Mouse (Mus musculus) neural tube, embryonic 13.5 days (tissue): ENCODE measurements at regions not wholly inside any gene's neighbourhood (a gene's known extent, or its start where the extent isn't known, plus 50 kb on each side); places are given as distances from the start of the nearest gene placed in this dataset.

ENCODE experiments used
- ATAC-seq: fragments of 200-750 bp; cut with Nextera tagmentation; 2 replicates; pipeline ENCODE4 v1.8.0; 2017; ENCODE audit warnings: low read depth, mild to moderate bottlenecking, moderate TSS enrichment, moderate library complexity
- H3K27ac ChIP-seq: fragments of 300-500 bp; sonication (generic); replicated peaks from 2 replicates; pipeline ENCODE4 v1.5.1; 2015; ENCODE audit warnings: moderate library complexity, mild to moderate bottlenecking, inconsistent platforms
- H3K27me3 ChIP-seq: fragments of 300-500 bp; sonication (generic); 2 replicates; pipeline ENCODE4 v1.6.1; 2015; ENCODE audit warnings: mild to moderate bottlenecking, inconsistent platforms
- H3K36me3 ChIP-seq: fragments of 300-500 bp; sonication (generic); 2 replicates; pipeline ENCODE4 v1.6.1; 2015; ENCODE audit warnings: mild to moderate bottlenecking, inconsistent platforms
- H3K4me1 ChIP-seq: fragments of 300-500 bp; sonication (generic); replicated peaks from 2 replicates; pipeline ENCODE4 v1.6.1; 2015; ENCODE audit warnings: inconsistent platforms
- H3K4me2 ChIP-seq: fragments of 300-500 bp; sonication (generic); 2 replicates; pipeline ENCODE4 v1.6.1; 2015; ENCODE audit warnings: inconsistent platforms, mild to moderate bottlenecking, moderate library complexity
- H3K4me3 ChIP-seq: fragments of 300-500 bp; sonication (generic); 2 replicates; pipeline ENCODE4 v1.5.1; 2015; ENCODE audit warnings: mild to moderate bottlenecking, inconsistent platforms
- H3K9ac ChIP-seq: fragments of 300-500 bp; sonication (generic); 2 replicates; pipeline ENCODE4 v1.6.1; 2015; ENCODE audit warnings: moderate library complexity, mild to moderate bottlenecking, inconsistent platforms
- H3K9me3 ChIP-seq: fragments of 300-500 bp; sonication (generic); 2 replicates; pipeline ENCODE4 v1.6.1; 2016; ENCODE audit warnings: inconsistent platforms
- WGBS: fragments of 180-500 bp; shearing (Covaris S2); methylation state at CpG from one replicate; pipeline ENCODE4 v1.1.7; 2015; 5-methylcytosine and 5-hydroxymethylcytosine counted together

DNA sequence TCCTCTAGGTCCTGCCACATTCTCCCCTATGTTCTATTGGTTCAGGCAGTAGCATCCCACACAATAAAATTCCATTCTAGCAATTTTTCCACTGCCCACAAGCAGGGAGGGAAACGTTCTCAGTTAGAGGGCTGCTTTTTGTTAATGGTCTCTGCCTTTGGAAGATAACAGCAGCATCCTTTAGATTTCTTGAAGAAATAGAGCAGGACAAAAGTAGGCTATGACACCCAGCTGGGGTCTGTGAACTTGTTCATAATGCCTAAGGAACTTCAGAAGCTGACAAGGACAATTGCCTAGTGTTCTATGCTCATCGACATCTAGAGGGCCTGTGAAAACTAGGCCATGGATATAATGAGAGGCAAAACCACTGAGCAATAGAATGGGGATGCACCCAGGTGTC lies 174.2 kb upstream of the Ercc4 start:
- WGBS: 54% methylated on average over 2 of the region's 2 CpGs
- Histone ChIP-seq H3K27ac (no peak overlapping the region), H3K4me3 (no peak overlapping the region), H3K9ac (no peak overlapping the region), H3K4me1 (no peaks in the 10 kb centered on the region), H3K4me2 (no peak overlapping the region), H3K36me3 (no peaks in the 10 kb centered on the region), H3K27me3 (no peaks in the 10 kb centered on the region), H3K9me3 (no peaks in the 10 kb centered on the region)
- ATAC-seq: no peak

DNA sequence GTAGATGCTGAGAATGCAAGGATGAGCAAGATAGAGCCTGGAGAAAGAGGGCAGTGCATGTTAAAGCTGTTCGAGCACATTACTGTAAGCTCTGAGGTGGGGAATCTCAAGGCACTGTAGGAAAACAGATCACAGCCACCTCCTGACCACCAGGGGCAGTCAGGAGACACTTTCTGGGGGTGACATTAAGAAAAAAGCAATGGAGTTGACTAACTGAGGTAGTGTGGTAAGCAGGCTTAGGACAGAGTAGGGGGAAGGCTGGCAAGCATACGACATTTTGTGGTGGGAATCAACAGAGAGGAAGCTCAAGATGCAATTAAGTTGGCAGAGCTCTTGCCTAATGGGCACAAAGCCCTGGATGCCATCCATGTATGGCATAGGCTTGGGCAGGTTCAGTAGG lies 172.9 kb upstream of the Ercc4 start:
- Histone ChIP-seq H3K4me2 (no peak overlapping the region), H3K4me1 (no peaks in the 10 kb centered on the region), H3K36me3 (no peaks in the 10 kb centered on the region), H3K27me3 (no peaks in the 10 kb centered on the region), H3K4me3 (no peak overlapping the region), H3K9ac (no peak overlapping the region), H3K9me3 (no peaks in the 10 kb centered on the region), H3K27ac (no peak overlapping the region)
- no peak for ATAC-seq
- 88% methylated on average over 2 of the region's 2 CpGs for WGBS

DNA sequence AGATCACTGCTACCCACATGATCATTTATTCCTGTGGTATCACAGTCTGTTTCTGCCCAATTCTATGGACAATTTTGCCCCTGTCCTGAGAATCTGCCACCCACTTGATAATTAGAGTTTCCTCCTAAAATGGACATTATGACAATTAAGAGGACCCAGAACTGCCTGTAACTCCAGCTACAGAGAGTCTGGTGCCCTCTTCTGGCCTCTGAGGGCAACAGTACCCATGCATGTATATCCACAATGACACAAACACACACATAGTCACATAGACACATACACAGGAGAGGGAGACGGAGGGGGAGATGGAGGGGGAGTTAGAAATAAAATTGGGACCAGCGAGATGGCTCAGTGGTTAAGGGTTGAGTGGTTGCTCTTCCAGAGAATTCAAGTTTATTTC lies 170.9 kb upstream of the Ercc4 start:
- Histone ChIP-seq H3K27ac (no peak overlapping the region), H3K9ac (no peak overlapping the region), H3K4me1 (no peaks in the 10 kb centered on the region), H3K4me3 (no peak overlapping the region), H3K4me2 (no peak overlapping the region), H3K27me3 (no peaks in the 10 kb centered on the region), H3K9me3 (no peaks in the 10 kb centered on the region), H3K36me3 (no peaks in the 10 kb centered on the region)
- WGBS: 81% methylated on average over 2 of the region's 2 CpGs
- ATAC-seq: no peak

DNA sequence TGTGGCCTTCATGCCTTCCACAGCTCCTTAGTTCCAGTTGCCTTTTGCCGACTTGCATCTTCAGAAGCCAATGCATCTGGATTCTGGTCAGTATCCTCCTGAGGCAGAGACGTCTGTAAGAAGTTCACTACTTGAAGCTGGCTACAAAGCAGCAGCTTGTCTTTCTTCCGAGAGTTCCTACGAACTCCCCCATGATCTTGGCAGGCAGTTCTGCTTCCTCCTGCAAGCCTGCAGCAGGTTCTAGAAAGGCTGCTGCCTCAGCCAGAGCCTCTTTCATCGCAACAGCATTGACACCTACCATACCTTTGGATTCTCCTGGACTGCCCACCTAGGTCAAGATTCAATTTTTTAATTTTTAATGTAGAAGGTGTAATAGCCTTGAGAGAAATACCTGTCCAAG lies 158.3 kb upstream of the Ercc4 start:
- H3K9me3 ChIP-seq: no peaks in the 10 kb centered on the region
- H3K27me3 ChIP-seq: no peaks in the 10 kb centered on the region
- no peaks in the 10 kb centered on the region for H3K4me1 ChIP-seq
- no peak overlapping the region for H3K9ac ChIP-seq
- no peaks in the 10 kb centered on the region for H3K36me3 ChIP-seq
- 90% methylated on average over 5 of the region's 5 CpGs for WGBS
- H3K4me3 ChIP-seq: no peak overlapping the region
- ATAC-seq: no peak
- no peak overlapping the region for H3K4me2 ChIP-seq
- H3K27ac ChIP-seq: no peak overlapping the region

DNA sequence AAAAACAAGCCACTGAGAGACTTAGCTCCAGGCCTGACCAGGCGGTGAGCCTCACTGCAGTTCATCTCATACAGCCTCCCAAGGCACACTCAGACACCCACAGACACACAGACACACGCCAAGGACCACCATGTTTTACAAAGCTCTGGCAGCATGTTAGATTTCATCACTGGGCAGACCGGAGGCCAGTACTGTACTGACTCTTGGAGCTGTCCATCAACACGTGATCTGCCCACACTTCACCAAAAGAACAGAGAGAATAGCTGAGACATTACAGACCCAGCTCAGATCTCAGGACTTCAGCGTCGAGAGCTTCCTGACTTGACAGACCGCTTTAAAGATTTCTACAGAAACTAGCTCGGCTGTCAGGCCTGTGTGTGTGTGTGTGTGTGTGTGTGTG lies 155.5 kb upstream of the Ercc4 start:
- no peaks in the 10 kb centered on the region for H3K4me1 ChIP-seq
- H3K9ac ChIP-seq: no peak overlapping the region
- no peaks in the 10 kb centered on the region for H3K27me3 ChIP-seq
- H3K9me3 ChIP-seq: no peaks in the 10 kb centered on the region
- no peak for ATAC-seq
- H3K4me2 ChIP-seq: no peak overlapping the region
- 85% methylated on average over 8 of the region's 8 CpGs for WGBS
- H3K4me3 ChIP-seq: no peak overlapping the region
- no peaks in the 10 kb centered on the region for H3K36me3 ChIP-seq
- H3K27ac ChIP-seq: no peak overlapping the region

DNA sequence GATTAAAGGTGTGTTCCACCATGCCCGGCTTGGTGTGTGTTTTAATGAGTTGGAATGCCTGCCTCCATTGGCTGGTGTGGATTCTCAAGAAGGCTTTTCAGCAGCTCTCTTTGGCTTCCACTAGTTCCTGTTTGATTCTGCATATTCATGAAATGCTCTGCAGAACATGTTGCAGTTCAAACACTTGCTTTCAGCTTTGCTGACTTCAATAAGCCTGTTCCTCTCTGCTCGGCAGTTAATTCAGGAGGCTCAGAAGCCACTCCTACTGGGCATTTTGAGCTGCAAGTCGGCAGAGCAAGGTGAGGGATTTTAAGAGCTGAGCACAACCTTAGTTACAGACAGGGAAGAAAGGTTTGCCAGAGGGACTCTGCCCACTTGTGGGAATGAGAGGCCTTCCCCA lies 153.1 kb upstream of the Ercc4 start:
- no peak overlapping the region for H3K9ac ChIP-seq
- H3K36me3 ChIP-seq: no peaks in the 10 kb centered on the region
- no peak overlapping the region for H3K4me2 ChIP-seq
- no peaks in the 10 kb centered on the region for H3K9me3 ChIP-seq
- no peak overlapping the region for H3K27ac ChIP-seq
- no peak overlapping the region for H3K4me3 ChIP-seq
- H3K27me3 ChIP-seq: no peaks in the 10 kb centered on the region
- ATAC-seq: no peak
- no peaks in the 10 kb centered on the region for H3K4me1 ChIP-seq
- 75% methylated on average over 3 of the region's 3 CpGs for WGBS

DNA sequence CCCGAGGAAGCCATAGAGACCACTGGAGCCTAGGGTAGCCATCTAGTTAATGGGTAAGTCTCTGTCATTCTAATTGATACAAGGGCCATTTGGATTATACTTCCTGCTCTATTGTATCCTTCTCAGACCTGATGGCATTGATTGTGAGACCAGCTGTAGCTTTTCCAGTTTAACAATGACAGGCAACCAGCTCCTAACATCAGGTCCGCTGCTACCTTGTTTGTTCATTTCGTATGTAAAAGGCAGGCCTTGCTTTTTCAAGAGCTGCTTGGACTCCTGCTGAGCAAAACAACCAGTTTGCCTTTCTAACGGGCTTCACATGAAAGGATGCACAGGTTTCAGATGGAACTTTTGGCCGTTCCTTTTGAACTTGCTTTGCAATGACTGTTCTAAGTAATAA lies 148.6 kb upstream of the Ercc4 start:
- Histone ChIP-seq H3K4me1 (no peaks in the 10 kb centered on the region), H3K4me3 (no peak overlapping the region), H3K36me3 (no peaks in the 10 kb centered on the region), H3K9me3 (no peaks in the 10 kb centered on the region), H3K9ac (no peak overlapping the region), H3K27ac (no peak overlapping the region), H3K4me2 (no peak overlapping the region), H3K27me3 (no peaks in the 10 kb centered on the region)
- ATAC-seq: no peak
- WGBS: 35% methylated on average over 5 of the region's 5 CpGs

DNA sequence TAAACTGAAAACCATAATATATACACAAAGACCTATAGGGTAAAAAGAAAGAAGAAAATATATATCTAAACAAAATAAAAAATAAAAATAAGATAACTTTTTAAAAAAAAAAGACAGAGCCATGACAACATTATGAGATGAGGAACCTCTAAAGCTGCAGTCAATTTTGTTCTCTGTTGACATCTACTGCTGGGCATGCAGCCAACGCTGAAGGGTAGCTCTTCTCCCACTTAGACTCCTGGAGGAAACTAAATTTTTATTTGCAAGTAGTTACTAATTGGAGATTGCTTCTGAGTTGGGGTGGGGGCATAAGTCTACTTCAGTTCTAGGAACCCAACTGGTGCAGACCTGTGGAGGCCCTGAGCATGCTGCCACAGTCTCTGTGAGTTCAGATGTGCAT lies 126.8 kb upstream of the Ercc4 start:
- Histone ChIP-seq H3K36me3 (no peaks in the 10 kb centered on the region), H3K9me3 (0 out of 2 replicates have a peak, but pooled peaks cover 3% of the 10 kb centered on the region), H3K9ac (no peak overlapping the region), H3K27me3 (no peaks in the 10 kb centered on the region), H3K4me1 (no peaks in the 10 kb centered on the region), H3K4me3 (no peak overlapping the region), H3K27ac (no peak overlapping the region), H3K4me2 (no peak overlapping the region)
- no peak for ATAC-seq
- WGBS: 79% methylated on average over 1 of the region's 1 CpGs

DNA sequence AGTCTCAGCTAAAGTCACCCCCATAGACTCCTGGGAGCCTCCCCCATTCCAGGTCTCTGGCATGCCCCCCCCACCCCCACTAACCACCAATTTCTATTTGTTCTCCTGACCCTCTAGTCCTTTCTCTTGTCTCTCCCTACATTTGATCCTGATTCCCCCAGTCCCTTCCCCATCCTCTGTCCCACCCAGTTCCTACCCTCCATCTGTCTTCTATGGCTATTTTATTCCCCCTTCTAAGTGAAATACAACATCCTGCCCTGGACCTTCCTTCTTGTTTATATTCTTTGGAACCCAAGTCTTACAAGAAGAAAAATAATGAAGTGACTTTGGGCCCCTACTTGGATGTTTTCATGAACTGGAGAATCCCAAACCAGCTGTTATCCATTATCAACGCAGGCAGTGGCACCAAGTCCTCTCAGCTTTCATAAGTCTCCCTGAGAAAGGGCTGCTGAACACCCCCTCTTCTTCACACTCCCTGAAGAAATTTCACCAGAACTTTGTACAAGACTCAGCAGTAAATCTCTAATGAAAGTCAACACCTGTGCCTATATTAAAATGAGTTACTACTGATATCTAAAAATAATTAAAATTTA lies 108.1 kb upstream of the Ercc4 start:
- no peaks in the 10 kb centered on the region for H3K9me3 ChIP-seq
- no peak overlapping the region for H3K9ac ChIP-seq
- 72% methylated on average over 1 of the region's 1 CpGs for WGBS
- no peak overlapping the region for H3K4me2 ChIP-seq
- H3K27ac ChIP-seq: no peak overlapping the region
- no peaks in the 10 kb centered on the region for H3K4me1 ChIP-seq
- H3K4me3 ChIP-seq: no peak overlapping the region
- H3K27me3 ChIP-seq: no peaks in the 10 kb centered on the region
- no peak for ATAC-seq
- H3K36me3 ChIP-seq: no peaks in the 10 kb centered on the region

DNA sequence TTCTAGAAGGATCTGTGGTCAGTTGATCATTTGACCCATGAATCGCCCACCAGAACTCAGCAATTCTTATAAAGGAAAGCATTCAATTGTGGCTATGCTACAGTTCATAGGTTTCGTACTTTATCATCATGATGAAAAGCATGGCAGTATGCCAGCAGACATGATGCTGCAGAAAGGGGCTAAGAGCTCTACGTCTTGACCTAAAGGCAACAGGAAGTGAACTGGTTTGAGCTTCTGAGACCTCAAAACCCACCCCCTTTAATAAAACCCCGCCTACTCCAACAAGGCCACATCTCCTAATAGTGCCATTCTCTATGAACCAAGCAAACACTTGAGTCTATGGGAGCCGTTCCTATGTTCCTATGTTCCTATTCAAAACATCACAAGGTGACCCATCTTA lies 96.6 kb upstream of the Ercc4 start:
- no peak overlapping the region for H3K27ac ChIP-seq
- no peak overlapping the region for H3K9ac ChIP-seq
- ATAC-seq: no peak
- no peak overlapping the region for H3K4me3 ChIP-seq
- H3K4me2 ChIP-seq: no peak overlapping the region
- 90% methylated on average over 5 of the region's 5 CpGs for WGBS
- H3K27me3 ChIP-seq: no peaks in the 10 kb centered on the region
- peaks cover 8% of the 10 kb centered on the region for H3K4me1 ChIP-seq
- H3K36me3 ChIP-seq: no peaks in the 10 kb centered on the region
- H3K9me3 ChIP-seq: no peaks in the 10 kb centered on the region

DNA sequence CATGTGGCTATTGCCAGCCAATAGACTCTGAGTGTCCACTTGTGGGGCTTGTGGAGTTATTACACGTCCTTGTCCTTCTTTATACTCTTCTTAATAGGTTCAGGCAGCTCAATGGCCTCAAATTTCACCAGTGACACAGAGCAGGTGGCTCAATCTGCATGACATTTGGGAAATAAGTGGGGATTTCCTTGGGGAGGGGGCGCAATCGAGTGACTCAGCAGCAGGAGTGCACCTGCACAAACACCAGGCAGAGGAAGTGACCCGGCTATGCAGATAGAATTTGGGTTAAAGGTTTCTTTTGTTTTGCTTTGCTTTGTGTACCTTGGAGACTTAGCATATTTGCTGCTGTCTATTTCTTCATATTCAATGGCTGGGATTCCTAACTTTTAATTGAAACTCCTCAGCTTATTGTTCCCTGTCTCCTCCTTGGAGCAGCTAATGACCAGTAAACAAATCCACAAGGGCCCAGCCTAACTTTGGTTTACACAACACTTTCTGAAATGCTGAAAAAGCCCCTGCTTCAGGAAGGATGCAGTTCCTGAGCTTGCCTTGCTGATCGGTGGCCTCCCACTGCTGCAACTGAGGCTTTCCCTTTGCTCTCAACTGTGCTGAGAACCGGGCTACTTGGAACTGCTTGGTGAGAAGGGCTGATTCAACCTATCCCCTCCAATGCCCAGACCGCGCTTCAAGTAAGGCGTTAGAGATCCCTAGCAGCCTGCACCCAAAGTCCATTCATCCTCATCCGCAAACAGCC lies 95.4 kb upstream of the Ercc4 start:
- WGBS: 58% methylated on average over 10 of the region's 10 CpGs
- Histone ChIP-seq H3K36me3 (no peaks in the 10 kb centered on the region), H3K9ac (no peak overlapping the region), H3K4me3 (no peak overlapping the region), H3K27ac (no peak overlapping the region), H3K27me3 (no peaks in the 10 kb centered on the region), H3K9me3 (no peaks in the 10 kb centered on the region), H3K4me1 (peaks cover 8% of the 10 kb centered on the region), H3K4me2 (no peak overlapping the region)
- no peak; the same call in 1 of the 2 replicates for ATAC-seq

DNA sequence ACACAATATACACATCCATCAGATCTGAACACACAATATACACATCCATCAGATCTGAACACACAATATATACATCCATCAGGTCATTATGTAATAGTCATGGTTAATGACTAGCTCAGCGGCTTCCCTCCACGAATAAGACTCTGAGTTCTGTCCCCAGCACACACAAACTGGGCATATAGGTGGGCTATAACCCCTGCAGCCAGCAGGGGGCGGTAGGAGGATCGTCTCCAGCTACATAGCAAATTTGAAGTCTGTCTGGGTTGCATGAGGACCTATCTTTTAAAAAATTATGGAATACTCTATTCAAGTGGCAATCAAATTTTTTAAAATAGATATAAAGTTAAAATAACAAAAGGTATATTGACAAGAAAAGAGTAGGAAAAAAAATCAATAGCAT lies 86.6 kb upstream of the Ercc4 start:
- Histone ChIP-seq H3K4me2 (no peak overlapping the region), H3K9me3 (no peaks in the 10 kb centered on the region), H3K27ac (no peak overlapping the region), H3K4me1 (no peaks in the 10 kb centered on the region), H3K9ac (no peak overlapping the region), H3K27me3 (no peaks in the 10 kb centered on the region), H3K4me3 (no peak overlapping the region), H3K36me3 (no peaks in the 10 kb centered on the region)
- no peak for ATAC-seq
- 54% methylated on average over 4 of the region's 4 CpGs for WGBS

DNA sequence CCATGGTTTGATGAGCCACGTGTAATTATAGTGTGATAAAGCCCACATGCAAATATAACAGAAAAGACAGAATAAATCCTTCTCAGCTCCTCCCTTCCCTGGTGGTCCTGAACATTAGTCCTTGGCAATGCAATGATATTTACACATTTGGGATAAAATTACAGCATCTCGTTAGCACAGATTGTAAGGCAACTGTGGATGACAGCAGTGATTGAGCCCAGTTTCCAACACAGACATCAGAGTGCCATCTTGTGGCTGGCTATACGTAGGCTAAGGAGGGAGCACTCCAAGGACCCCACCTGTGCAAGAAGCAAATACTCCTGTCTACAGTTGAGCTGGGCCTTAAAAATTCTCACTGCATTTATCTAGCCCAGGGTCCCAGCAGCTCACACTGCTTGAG lies 84.1 kb upstream of the Ercc4 start:
- H3K4me1 ChIP-seq: no peaks in the 10 kb centered on the region
- H3K27me3 ChIP-seq: no peaks in the 10 kb centered on the region
- no peak overlapping the region for H3K27ac ChIP-seq
- no peak overlapping the region for H3K4me3 ChIP-seq
- no peak overlapping the region for H3K4me2 ChIP-seq
- no peak overlapping the region for H3K9ac ChIP-seq
- no peaks in the 10 kb centered on the region for H3K36me3 ChIP-seq
- 46% methylated on average over 3 of the region's 3 CpGs for whole genome bisulfite sequencing
- no peaks in the 10 kb centered on the region for H3K9me3 ChIP-seq
- ATAC-seq: no peak
